In genomic region chr16:74649207-74649606, GRCm38 (mm10) we compare ENCODE assay signal across 16 mouse cellular contexts.
"Had no signal": no experiment of that assay in that cellular context is flagged by ENCODE, and none has a peak within 500 bp of the region (broad histone marks: within the 10 kb centered on the region; RNA-seq: fewer than 3 reads in every experiment).

No protein-coding gene starts in this region.

- H3K4me3 ChIP-seq: lung, embryonic 15.5 days; megakaryocyte, embryonic 14.5 days; midbrain, embryonic 13.5 days; midbrain, embryonic 15.5 days; neural tube, embryonic 12.5 days; stomach, embryonic 15.5 days had no signal

- ATAC-seq: lung, postnatal 0 days; midbrain, embryonic 13.5 days; midbrain, embryonic 15.5 days had no signal

- H3K27me3 ChIP-seq: lung, embryonic 15.5 days; megakaryocyte, embryonic 14.5 days; midbrain, embryonic 13.5 days; midbrain, embryonic 15.5 days; neural tube, embryonic 12.5 days; stomach, embryonic 15.5 days had no signal

- H3K9me3 ChIP-seq: lung, embryonic 15.5 days; megakaryocyte, embryonic 14.5 days; midbrain, embryonic 13.5 days; midbrain, embryonic 15.5 days; neural tube, embryonic 12.5 days; stomach, embryonic 15.5 days had no signal

- H3K36me3 ChIP-seq: lung, embryonic 15.5 days; midbrain, embryonic 13.5 days; midbrain, embryonic 15.5 days; neural tube, embryonic 12.5 days; stomach, embryonic 15.5 days had no signal

- H3K27ac ChIP-seq: lung, embryonic 15.5 days; macrophage; midbrain, embryonic 13.5 days; midbrain, embryonic 15.5 days; neural tube, embryonic 12.5 days; stomach, embryonic 15.5 days; stomach, postnatal 0 days had no signal

- H3K4me1 ChIP-seq: lung, embryonic 15.5 days; megakaryocyte, embryonic 14.5 days; midbrain, embryonic 15.5 days; neural tube, embryonic 12.5 days; stomach, embryonic 15.5 days had no signal

- H3K4me2 ChIP-seq: lung, embryonic 15.5 days; midbrain, embryonic 11.5 days; midbrain, embryonic 13.5 days; midbrain, embryonic 15.5 days; neural tube, embryonic 12.5 days; stomach, embryonic 15.5 days had no signal

- DNase-seq: lung, adult 2 months; lung, postnatal 14 days; lung, postnatal 36 days; right cerebral cortex, postnatal 14 days; thymus, adult 2 months; thymus, postnatal 25 days had no signal

- H3K9ac ChIP-seq: lung, embryonic 15.5 days; midbrain, embryonic 13.5 days; midbrain, embryonic 15.5 days; neural tube, embryonic 12.5 days; stomach, embryonic 15.5 days had no signal
